Mouse (Mus musculus) intestine, embryonic 14.5 days (tissue): ENCODE results near the gene Ckm. TPM values are rescaled to one million over a fixed set of nuclear protein-coding genes. Genes with fewer than 3 reads are reported as not detected.

Source experiments
- ATAC-seq: fragments of 200-750 bp; cut with Nextera tagmentation; replicated peaks from 2 replicates; pipeline ENCODE4 v1.8.0; 2017; ENCODE audit warnings: low read depth, moderate number of reproducible peaks, moderate TSS enrichment, moderate library complexity; ENCODE audit not compliant: low FRiP score, low TSS enrichment
- DNase-seq: peaks from one replicate; pipeline ENCODE4 v3.0.0-alpha.2; 2018; ENCODE audit warnings: low spot score
- H3K27ac ChIP-seq: fragments of 300-500 bp; sonication (generic); 2 replicates; pipeline ENCODE4 v1.5.1; 2014; ENCODE audit warnings: low read depth, mild to moderate bottlenecking, control low read depth
- H3K27me3 ChIP-seq: fragments of 300-500 bp; sonication (generic); replicated peaks from 2 replicates; pipeline ENCODE4 v1.6.1; 2014; ENCODE audit warnings: low read length, control low read depth; ENCODE audit not compliant: control insufficient read depth, insufficient read depth
- H3K36me3 ChIP-seq: fragments of 300-500 bp; sonication (generic); 2 replicates; pipeline ENCODE4 v1.6.1; 2014; ENCODE audit warnings: low read length, control low read depth; ENCODE audit not compliant: control insufficient read depth, insufficient read depth
- H3K4me1 ChIP-seq: fragments of 300-500 bp; sonication (generic); replicated peaks from 2 replicates; pipeline ENCODE4 v1.6.1; 2014; ENCODE audit warnings: low read length, control low read depth, mixed read lengths; ENCODE audit not compliant: control insufficient read depth, insufficient read depth
- H3K4me2 ChIP-seq: fragments of 300-500 bp; sonication (generic); 2 replicates; pipeline ENCODE4 v1.6.1; 2014; ENCODE audit warnings: low read length
- H3K4me3 ChIP-seq: fragments of 300-500 bp; sonication (generic); 2 replicates; pipeline ENCODE4 v1.5.1; 2014; ENCODE audit warnings: low read depth, low read length, control low read depth, mixed read lengths
- H3K9ac ChIP-seq: fragments of 300-500 bp; sonication (generic); 2 replicates; pipeline ENCODE4 v1.6.1; 2014; ENCODE audit warnings: mild to moderate bottlenecking, low read length
- H3K9me3 ChIP-seq: fragments of 300-500 bp; sonication (generic); 2 replicates; pipeline ENCODE4 v1.6.1; 2016; ENCODE audit warnings: low read length, control low read depth; ENCODE audit not compliant: control insufficient read depth
- WGBS: fragments of 180-500 bp; shearing (Covaris S2); extraction: QIAGEN DNeasy Blood & Tissue Kit; methylation state at CpG from one replicate; pipeline ENCODE4 v1.1.7; 2014; 5-methylcytosine and 5-hydroxymethylcytosine counted together
- polyA plus RNA-seq: library from polyadenylated mRNA; unstranded; fragments of >200 nt; fragmentation: Nextera tagmentation; extraction: Ambion mirVana; gene quantifications from 2 replicates; pipeline ENCODE4 v1.2.1, GENCODE M21; 2014

Gene Ckm
- polyA plus RNA-seq, 1 experiment from 2014 or later: 1.1 TPM

- WGBS: 70% methylated on average over 8 of the region's 8 CpGs
- Histone ChIP-seq H3K9me3 (no peaks in the 10 kb centered on the region), H3K36me3 (no peaks in the 10 kb centered on the region), H3K4me2 (no peak overlapping the region), H3K27ac (no peak overlapping the region), H3K4me1 (peaks cover 6% of the 10 kb centered on the region), H3K27me3 (no peaks in the 10 kb centered on the region), H3K4me3 (no peak overlapping the region), H3K9ac (no peak overlapping the region)
- no peak for DNase-seq
- no peak for ATAC-seq
Observed at GRCm38 (mm10) chr7:19378049-19378448, 26.5 kb upstream of the Ckm start.

GRCm38 (mm10) chr7:19381377-19382165, 23.0 kb upstream of the Ckm start, which contains the start of gene Ercc2:
Ercc2 (plus strand) TSS chr7:19382010.
- Histone ChIP-seq H3K4me3 (peak within 1 kb of the TSS; percentile 84), H3K27me3 (no peaks in the 10 kb centered on the region), H3K4me2 (peak within 1 kb of the TSS; percentile 89), H3K27ac (no peak within 1 kb of the TSS), H3K36me3 (peaks cover 25% of the 10 kb centered on the region), H3K9me3 (no peaks in the 10 kb centered on the region), H3K9ac (peak within 1 kb of the TSS; percentile 73), H3K4me1 (peaks cover 14% of the 10 kb centered on the region)
- 5% methylated on average over 48 of the region's 48 CpGs for WGBS
- ATAC-seq: peak; percentile 97
- DNase-seq: peak; percentile 98

GRCm38 (mm10) chr7:19382166-19382541, 22.4 kb upstream of the Ckm start:
- Histone ChIP-seq H3K27me3 (no peaks in the 10 kb centered on the region), H3K4me1 (peaks cover 14% of the 10 kb centered on the region), H3K9me3 (no peaks in the 10 kb centered on the region), H3K9ac (peak overlapping the region; percentile 73), H3K27ac (no peak overlapping the region), H3K4me2 (peak overlapping the region; percentile 89), H3K4me3 (peak overlapping the region; percentile 84), H3K36me3 (peaks cover 31% of the 10 kb centered on the region)
- WGBS: under 1% methylated on average over 29 of the region's 37 CpGs
- peak; percentile 62 for ATAC-seq
- DNase-seq: no peak

DNA sequence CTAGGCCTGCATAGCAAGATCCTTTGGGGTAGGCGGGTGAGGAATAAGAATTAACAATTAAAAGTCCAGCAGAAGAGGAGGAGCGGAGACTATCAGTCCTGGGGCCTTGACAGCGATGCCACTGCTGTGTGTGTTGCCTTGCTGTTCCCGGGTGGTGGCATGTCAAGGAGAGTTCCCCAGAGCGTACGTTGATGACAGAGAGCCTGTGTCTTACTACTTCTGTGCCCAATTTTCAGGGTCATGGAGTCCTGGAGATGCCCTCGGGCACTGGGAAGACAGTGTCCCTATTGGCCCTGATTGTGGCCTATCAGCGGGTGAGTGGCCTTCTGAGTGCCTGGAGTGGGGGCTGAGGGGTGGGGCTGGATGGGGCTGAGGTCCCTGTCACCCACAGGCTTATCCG, 20.9 kb upstream of the Ckm start:
- Histone ChIP-seq H3K4me3 (no peak overlapping the region), H3K4me2 (no peak overlapping the region), H3K9ac (no peak overlapping the region), H3K4me1 (peaks cover 14% of the 10 kb centered on the region), H3K36me3 (peaks cover 45% of the 10 kb centered on the region), H3K27me3 (no peaks in the 10 kb centered on the region), H3K27ac (no peak overlapping the region), H3K9me3 (no peaks in the 10 kb centered on the region)
- DNase-seq (no peak), ATAC-seq (no peak)
- 86% methylated on average over 9 of the region's 9 CpGs for WGBS

DNA sequence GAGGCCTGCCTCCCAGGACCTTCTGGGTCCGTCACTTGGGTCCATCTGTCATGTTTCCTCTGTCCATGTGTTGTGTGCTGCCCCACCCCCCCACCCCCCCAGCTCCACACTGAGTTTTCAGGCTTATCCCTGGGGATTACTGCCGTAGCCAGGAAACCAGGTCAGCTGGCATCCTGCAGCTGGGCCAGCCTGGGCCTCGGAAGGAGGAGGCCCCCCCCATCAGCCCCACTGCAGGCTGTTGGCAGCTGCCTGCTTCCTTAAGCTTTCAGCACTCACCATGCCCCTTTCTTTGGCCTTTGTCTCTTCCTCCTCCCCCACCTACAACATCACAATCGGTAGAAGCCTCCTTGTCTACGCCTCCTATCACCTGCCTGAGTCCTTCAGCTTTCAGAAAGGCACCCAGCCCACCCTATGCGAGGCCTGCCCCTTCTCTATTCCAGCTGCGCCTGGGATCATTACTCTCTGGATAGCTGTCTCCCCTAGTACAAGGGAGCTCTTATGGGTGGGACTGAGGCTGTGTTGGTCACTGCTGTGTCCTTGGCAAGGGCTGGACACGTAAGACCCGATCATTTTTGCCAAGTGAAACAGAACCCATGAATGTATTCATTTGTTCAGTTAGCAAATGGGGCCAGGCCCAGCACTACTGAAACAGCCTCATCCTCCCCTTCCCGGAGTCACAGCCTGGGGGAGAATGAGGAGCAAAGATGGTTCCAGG, 15.7 kb upstream of the Ckm start:
- H3K4me1 ChIP-seq: no peaks in the 10 kb centered on the region
- H3K4me2 ChIP-seq: no peak overlapping the region
- H3K36me3 ChIP-seq: peaks cover 96% of the 10 kb centered on the region
- no peak overlapping the region for H3K9ac ChIP-seq
- ATAC-seq: no peak
- no peak overlapping the region for H3K27ac ChIP-seq
- H3K27me3 ChIP-seq: no peaks in the 10 kb centered on the region
- no peak for DNase-seq
- no peak overlapping the region for H3K4me3 ChIP-seq
- H3K9me3 ChIP-seq: no peaks in the 10 kb centered on the region
- 87% methylated on average over 9 of the region's 10 CpGs for WGBS

GRCm38 (mm10) chr7:19394484-19394883, 10.1 kb upstream of the Ckm start:
- H3K27ac ChIP-seq: no peak overlapping the region
- peaks cover 64% of the 10 kb centered on the region for H3K36me3 ChIP-seq
- H3K9me3 ChIP-seq: no peaks in the 10 kb centered on the region
- H3K4me3 ChIP-seq: no peak overlapping the region
- DNase-seq (no peak), ATAC-seq (no peak)
- H3K27me3 ChIP-seq: no peaks in the 10 kb centered on the region
- H3K9ac ChIP-seq: no peak overlapping the region
- no peak overlapping the region for H3K4me2 ChIP-seq
- WGBS: 85% methylated on average over 8 of the region's 8 CpGs
- no peaks in the 10 kb centered on the region for H3K4me1 ChIP-seq

GRCm38 (mm10) chr7:19399496-19400280, 4.9 kb upstream of the Ckm start:
- Histone ChIP-seq H3K9me3 (peaks cover 4% of the 10 kb centered on the region; the same call in 1 of the 2 replicates), H3K9ac (no peak overlapping the region), H3K36me3 (peaks cover 12% of the 10 kb centered on the region), H3K4me1 (no peaks in the 10 kb centered on the region), H3K4me2 (peak overlapping the region; percentile 39), H3K4me3 (peak overlapping the region; percentile 15), H3K27ac (no peak overlapping the region), H3K27me3 (peaks cover 24% of the 10 kb centered on the region)
- ATAC-seq (peak; percentile 56), DNase-seq (peak; percentile 73)
- 3% methylated on average over 27 of the region's 27 CpGs for WGBS

GRCm38 (mm10) chr7:19400946-19401345, 3.6 kb upstream of the Ckm start:
- H3K9ac ChIP-seq: no peak overlapping the region
- H3K27ac ChIP-seq: no peak overlapping the region
- 81% methylated on average over 4 of the region's 4 CpGs for WGBS
- H3K4me1 ChIP-seq: no peaks in the 10 kb centered on the region
- ATAC-seq (no peak), DNase-seq (no peak)
- H3K4me2 ChIP-seq: no peak overlapping the region
- peaks cover 30% of the 10 kb centered on the region for H3K27me3 ChIP-seq
- H3K4me3 ChIP-seq: no peak overlapping the region
- H3K9me3 ChIP-seq: peaks cover 4% of the 10 kb centered on the region; the same call in 1 of the 2 replicates
- peaks cover under 1% of the 10 kb centered on the region; the same call in 1 of the 2 replicates for H3K36me3 ChIP-seq
